Mouse (Mus musculus): ENCODE data around the gene Mok. TPM values are rescaled to one million over a fixed set of nuclear protein-coding genes. Genes with fewer than 3 reads are reported as not detected.

The Mok gene
- polyA plus RNA-seq (2012; rRNA removed): 1.0 and 1.3 TPM in 2 replicates

GRCm38 (mm10) chr12:110840348-110841198 lies at the start of gene Mok:
Gene Mok, minus strand, starts transcription at chr12:110840939.

GRCm38 (mm10) chr12:110889036-110890020 lies 48.6 kb upstream of the Mok start, which contains the start of the genes Cinp and Tecpr2:
Gene Cinp, minus strand, starts transcription at chr12:110889145.
Gene Tecpr2, plus strand, starts transcription at chr12:110889264.

GRCm38 (mm10) chr12:110850010-110850928 lies 9.5 kb upstream of the Mok start, which contains the start of gene Zfp839:
Gene Zfp839, plus strand, starts transcription at chr12:110850253.

Other genes with a start within 250 kb of the Mok start
- gene Dync1h1, start 239.5 kb downstream of the Mok start, polyA plus RNA-seq (2012; rRNA removed): 312 and 378 TPM in 2 replicates
- gene 1700001K19Rik, start 158.3 kb downstream of the Mok start, polyA plus RNA-seq (2012; rRNA removed): not detected in 2 replicates
- 30.2 and 38.8 TPM in 2 replicates for gene Hsp90aa1, start 138.2 kb downstream of the Mok start, polyA plus RNA-seq (2012; rRNA removed)
- 16.6 and 17.3 TPM in 2 replicates for gene Wdr20, start 103.0 kb downstream of the Mok start, polyA plus RNA-seq (2012; rRNA removed)
- 6.0 and 6.4 TPM in 2 replicates for gene Zfp839, start 9.3 kb upstream of the Mok start, polyA plus RNA-seq (2012; rRNA removed)
- gene Cinp, start 48.2 kb upstream of the Mok start, polyA plus RNA-seq (2012; rRNA removed): 28.1 and 39.1 TPM in 2 replicates
- 5.7 and 6.0 TPM in 2 replicates for gene Tecpr2, start 48.3 kb upstream of the Mok start, polyA plus RNA-seq (2012; rRNA removed)
- gene Ankrd9, start 138.1 kb upstream of the Mok start, polyA plus RNA-seq (2012; rRNA removed): 137 and 138 TPM in 2 replicates
- 11.4 and 12.5 TPM in 2 replicates for gene Rcor1, start 198.4 kb upstream of the Mok start, polyA plus RNA-seq (2012; rRNA removed)